Mouse (Mus musculus): ENCODE measurements at regions not wholly inside any gene's neighbourhood (a gene's known extent, or its start where the extent isn't known, plus 50 kb on each side); places are given as distances from the start of the nearest gene placed in this dataset.
A peak's percentile ranks its signal among the peaks of the same experiment; 100 is the strongest.
"Not testable (repeated sequence)": the region's sequence is repeated elsewhere in the genome, so short reads cannot be mapped to it uniquely, and the experiment has no call there.

- DNase-seq (ENCODE audit: low spot score in 2 of 2): peak; percentile 38 to 67
These were observed 119.0 kb upstream of the Nabp1 start for GRCm38 (mm10) chr1:51596935-51597820.

GRCm38 (mm10) chr1:51594666-51595065 lies 116.4 kb upstream of the Nabp1 start:
- DNase-seq (ENCODE audit: low spot score in 2 of 2): no peak

GRCm38 (mm10) chr1:51593621-51594441 lies 115.6 kb upstream of the Nabp1 start:
- no peak for DNase-seq (ENCODE audit: low spot score in 2 of 2)

GRCm38 (mm10) chr1:51591886-51592285 lies 113.7 kb upstream of the Nabp1 start:
- no peak for DNase-seq (ENCODE audit: low spot score in 2 of 2)

GRCm38 (mm10) chr1:51590606-51591400 lies 112.6 kb upstream of the Nabp1 start:
- DNase-seq (ENCODE audit: low spot score in 2 of 2): no peak

GRCm38 (mm10) chr1:51584925-51585424 lies 106.8 kb upstream of the Nabp1 start:
- no peak for DNase-seq (ENCODE audit: low spot score in 2 of 2)

GRCm38 (mm10) chr1:51583871-51584270 lies 105.6 kb upstream of the Nabp1 start:
- no peak for DNase-seq (ENCODE audit: low spot score in 2 of 2)

GRCm38 (mm10) chr1:51580074-51580473 lies 101.8 kb upstream of the Nabp1 start:
- DNase-seq (ENCODE audit: low spot score in 2 of 2): no peak

GRCm38 (mm10) chr1:51577701-51578100 lies 99.5 kb upstream of the Nabp1 start:
- DNase-seq (ENCODE audit: low spot score in 2 of 2): no peak

- no peak for DNase-seq (ENCODE audit: low spot score in 2 of 2)
These were observed 94.3 kb upstream of the Nabp1 start for GRCm38 (mm10) chr1:51572314-51573078.

GRCm38 (mm10) chr1:51569625-51570024 lies 91.4 kb upstream of the Nabp1 start:
- no peak for DNase-seq (ENCODE audit: low spot score in 2 of 2)

- no peak for DNase-seq (ENCODE audit: low spot score in 2 of 2)
These were observed 88.0 kb upstream of the Nabp1 start for GRCm38 (mm10) chr1:51566170-51566649.

- DNase-seq (ENCODE audit: low spot score in 2 of 2): not testable (repeated sequence)
These were observed 78.4 kb upstream of the Nabp1 start for GRCm38 (mm10) chr1:51556616-51557015.

- DNase-seq (ENCODE audit: low spot score in 2 of 2): no peak
These were observed 75.5 kb upstream of the Nabp1 start for GRCm38 (mm10) chr1:51553738-51554137.

- no peak for DNase-seq (ENCODE audit: low spot score in 2 of 2)
These were observed 73.4 kb upstream of the Nabp1 start for GRCm38 (mm10) chr1:51551624-51552023.

- no peak for DNase-seq (ENCODE audit: low spot score in 2 of 2)
These were observed 64.6 kb upstream of the Nabp1 start for GRCm38 (mm10) chr1:51542801-51543200.

- DNase-seq (ENCODE audit: low spot score in 2 of 2): no peak
These were observed 61.4 kb upstream of the Nabp1 start for GRCm38 (mm10) chr1:51539634-51540033.

- DNase-seq (ENCODE audit: low spot score in 2 of 2): no peak
These were observed 60.6 kb upstream of the Nabp1 start for GRCm38 (mm10) chr1:51538836-51539235.

- no peak for DNase-seq (ENCODE audit: low spot score in 2 of 2)
These were observed 59.6 kb upstream of the Nabp1 start for GRCm38 (mm10) chr1:51537765-51538360.

GRCm38 (mm10) chr1:51536076-51536475 lies 57.9 kb upstream of the Nabp1 start:
- no peak for DNase-seq (ENCODE audit: low spot score in 2 of 2)

Data from spleen, postnatal 14 days (tissue).